Mouse (Mus musculus): ENCODE measurements around the gene Zfp334. TPM values are rescaled to one million over a fixed set of nuclear protein-coding genes. Genes with fewer than 3 reads are reported as not detected.

Gene Zfp334
- polyA plus RNA-seq, 1 experiment from 2014 or later: 10.4 TPM

- H3K9me3 ChIP-seq: no peaks in the 10 kb centered on the region
- no peaks in the 10 kb centered on the region for H3K36me3 ChIP-seq
- H3K4me2 ChIP-seq (replicated peaks): no peak overlapping the region
- 63% methylated on average over 9 of the region's 9 CpGs for WGBS
- H3K27me3 ChIP-seq: no peaks in the 10 kb centered on the region
- H3K27ac ChIP-seq: no peak overlapping the region
- no peak overlapping the region for H3K4me3 ChIP-seq
- H3K4me1 ChIP-seq: peaks cover 4% of the 10 kb centered on the region; the same call in 1 of the 2 replicates
- ATAC-seq (ENCODE audit: low FRiP score, low read depth): no peak
- no peak overlapping the region for H3K9ac ChIP-seq
These were observed 16.9 kb upstream of the Zfp334 start for GRCm38 (mm10) chr2:165404951-165405350.

DNA sequence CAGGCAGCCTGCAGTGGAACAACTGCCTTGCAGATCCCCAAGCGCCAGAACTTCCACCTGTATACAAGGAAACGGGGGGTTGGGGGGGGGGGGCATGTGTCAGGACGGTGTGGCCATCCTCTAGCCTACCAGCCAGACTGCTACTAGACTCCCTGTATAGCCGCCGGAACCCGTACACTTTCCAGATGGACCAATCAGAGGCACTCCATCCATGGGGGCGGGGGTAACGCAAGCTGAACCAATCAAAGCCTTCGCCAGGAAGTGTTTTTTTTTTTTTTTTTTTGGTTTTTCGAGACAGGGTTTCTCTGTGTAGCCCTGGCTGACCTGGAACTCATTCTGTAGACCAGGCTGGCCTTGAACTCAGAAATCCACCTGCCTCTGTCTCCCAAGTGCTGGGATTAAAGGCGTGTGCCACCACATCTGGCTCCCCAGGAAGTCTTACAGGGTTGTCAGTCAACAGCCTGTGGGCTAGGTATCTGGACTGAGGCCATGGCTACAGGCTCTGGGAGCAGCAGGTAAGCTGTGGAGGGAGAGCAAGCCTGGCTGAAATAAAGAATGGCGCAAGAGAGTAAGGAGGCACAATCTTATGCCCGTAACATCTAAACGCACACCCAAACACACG, 10.2 kb upstream of the Zfp334 start:
- H3K27me3 ChIP-seq: no peaks in the 10 kb centered on the region
- H3K4me1 ChIP-seq: peaks cover 16% of the 10 kb centered on the region
- no peak for ATAC-seq (ENCODE audit: low FRiP score, low read depth)
- no peak overlapping the region for H3K4me2 ChIP-seq (replicated peaks)
- WGBS: 59% methylated on average over 15 of the region's 15 CpGs
- no peaks in the 10 kb centered on the region for H3K9me3 ChIP-seq
- no peaks in the 10 kb centered on the region for H3K36me3 ChIP-seq
- H3K4me3 ChIP-seq: no peak overlapping the region
- no peak overlapping the region for H3K27ac ChIP-seq
- peak overlapping the region; percentile 13; the same call in 1 of the 2 replicates for H3K9ac ChIP-seq

GRCm38 (mm10) chr2:165397502-165398163, 9.6 kb upstream of the Zfp334 start:
- Histone ChIP-seq H3K4me2 (replicated peaks) (peak overlapping the region; percentile 21; the same call in 1 of the 2 replicates), H3K27me3 (no peaks in the 10 kb centered on the region), H3K27ac (peak overlapping the region; percentile 52; the same call in 1 of the 2 replicates), H3K9ac (peak overlapping the region; percentile 13; the same call in 1 of the 2 replicates), H3K9me3 (no peaks in the 10 kb centered on the region), H3K36me3 (no peaks in the 10 kb centered on the region), H3K4me3 (no peak overlapping the region), H3K4me1 (peaks cover 16% of the 10 kb centered on the region)
- WGBS: 70% methylated on average over 23 of the region's 23 CpGs
- ATAC-seq (ENCODE audit: low FRiP score, low read depth): no peak

- no peaks in the 10 kb centered on the region for H3K27me3 ChIP-seq
- H3K36me3 ChIP-seq: no peaks in the 10 kb centered on the region
- H3K4me2 ChIP-seq (replicated peaks): peak overlapping the region; percentile 21
- no peaks in the 10 kb centered on the region for H3K9me3 ChIP-seq
- ATAC-seq (ENCODE audit: low FRiP score, low read depth): peak; percentile 43
- peak overlapping the region; percentile 52; the same call in 1 of the 2 replicates for H3K27ac ChIP-seq
- H3K4me1 ChIP-seq: peaks cover 16% of the 10 kb centered on the region
- H3K9ac ChIP-seq: no peak overlapping the region
- WGBS: 34% methylated on average over 20 of the region's 20 CpGs
- no peak overlapping the region for H3K4me3 ChIP-seq
These were observed 8.9 kb upstream of the Zfp334 start for GRCm38 (mm10) chr2:165396831-165397501.

DNA sequence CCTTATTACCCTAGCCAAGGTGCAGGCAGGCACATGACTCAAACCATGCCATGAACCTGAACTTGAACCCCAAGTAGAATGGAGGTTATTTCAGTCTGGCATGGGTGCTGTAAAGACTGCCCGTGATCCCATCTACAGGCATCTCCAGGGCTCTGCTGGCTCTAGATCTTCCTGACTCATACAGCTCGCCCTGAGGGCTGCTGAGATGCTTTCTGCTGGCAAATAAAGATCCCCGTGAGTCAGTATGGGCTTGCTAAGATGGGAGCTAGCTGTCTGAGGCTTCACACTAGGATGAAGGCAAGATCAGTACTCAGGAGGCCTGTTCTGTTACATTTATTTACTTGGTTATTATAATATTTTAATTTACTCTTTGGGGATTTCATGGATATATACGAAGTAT, 4.1 kb upstream of the Zfp334 start:
- Histone ChIP-seq H3K27ac (no peak overlapping the region), H3K27me3 (no peaks in the 10 kb centered on the region), H3K4me3 (no peak overlapping the region), H3K4me2 (replicated peaks) (no peak overlapping the region), H3K4me1 (peaks cover 7% of the 10 kb centered on the region), H3K9ac (no peak overlapping the region), H3K9me3 (no peaks in the 10 kb centered on the region), H3K36me3 (no peaks in the 10 kb centered on the region)
- ATAC-seq (ENCODE audit: low FRiP score, low read depth): no peak
- 88% methylated on average over 4 of the region's 4 CpGs for WGBS

DNA sequence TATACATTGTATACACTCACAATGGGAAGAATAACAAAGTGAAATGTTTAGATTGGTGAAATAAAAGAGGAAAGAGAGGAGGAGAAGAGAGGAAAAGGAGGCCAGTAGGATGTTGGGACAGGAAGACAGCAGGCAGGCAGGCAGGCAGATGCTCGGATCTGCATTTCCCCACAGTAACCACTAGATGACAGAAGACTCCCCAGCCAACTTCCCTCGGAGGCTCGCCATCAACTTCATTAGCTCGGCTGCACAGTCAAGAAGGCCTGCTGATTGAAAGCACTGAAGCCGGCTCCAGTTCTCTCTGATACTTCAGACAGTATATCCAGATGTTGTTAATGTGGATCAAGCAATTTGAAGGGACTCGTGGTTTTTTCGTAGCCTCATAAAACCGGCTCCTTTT, 3.5 kb upstream of the Zfp334 start:
- Histone ChIP-seq H3K4me2 (replicated peaks) (no peak overlapping the region), H3K4me3 (no peak overlapping the region), H3K36me3 (peaks cover 3% of the 10 kb centered on the region), H3K27ac (no peak overlapping the region), H3K4me1 (peaks cover 6% of the 10 kb centered on the region), H3K9me3 (no peaks in the 10 kb centered on the region), H3K9ac (no peak overlapping the region), H3K27me3 (no peaks in the 10 kb centered on the region)
- no peak; the same call in 1 of the 2 replicates for ATAC-seq (ENCODE audit: low FRiP score, low read depth)
- WGBS: 10% methylated on average over 8 of the region's 8 CpGs

- 79% methylated on average over 6 of the region's 6 CpGs for WGBS
- H3K9ac ChIP-seq: no peak overlapping the region
- peaks cover 8% of the 10 kb centered on the region for H3K4me1 ChIP-seq
- no peak overlapping the region for H3K27ac ChIP-seq
- H3K27me3 ChIP-seq: no peaks in the 10 kb centered on the region
- no peak overlapping the region for H3K4me3 ChIP-seq
- no peak for ATAC-seq (ENCODE audit: low FRiP score, low read depth)
- H3K9me3 ChIP-seq: no peaks in the 10 kb centered on the region
- no peak overlapping the region for H3K4me2 ChIP-seq (replicated peaks)
- peaks cover 24% of the 10 kb centered on the region for H3K36me3 ChIP-seq
These were observed 1.4 kb upstream of the Zfp334 start for GRCm38 (mm10) chr2:165389299-165389952.

DNA sequence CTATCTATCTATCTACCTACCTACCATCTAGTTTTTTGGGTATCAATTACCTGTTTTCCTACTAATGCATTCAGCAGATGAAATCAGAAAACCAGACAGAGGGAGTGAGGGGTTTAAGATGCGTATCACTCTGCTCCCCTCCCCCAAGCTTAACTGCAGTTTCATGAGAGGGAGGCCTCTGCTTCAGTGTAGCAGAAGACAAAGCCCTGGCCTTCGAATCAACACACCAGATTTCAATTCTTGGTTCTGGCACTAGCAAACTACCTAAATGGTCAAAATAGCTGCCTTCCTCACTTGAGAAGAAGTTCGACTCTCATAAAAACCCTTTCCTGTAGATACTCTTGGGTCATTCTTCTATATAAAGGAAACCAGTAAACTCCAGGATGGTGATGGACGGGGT, 689 bp downstream of the Zfp334 start:
- Histone ChIP-seq H3K36me3 (peaks cover 44% of the 10 kb centered on the region), H3K9ac (peak overlapping the region; percentile 94), H3K27me3 (no peaks in the 10 kb centered on the region), H3K27ac (peak overlapping the region; percentile 77; the same call in 1 of the 2 replicates), H3K9me3 (no peaks in the 10 kb centered on the region), H3K4me3 (peak overlapping the region; percentile 83), H3K4me1 (peaks cover 8% of the 10 kb centered on the region), H3K4me2 (replicated peaks) (peak overlapping the region; percentile 82)
- 4% methylated on average over 4 of the region's 4 CpGs for WGBS
- no peak for ATAC-seq (ENCODE audit: low FRiP score, low read depth)

DNA sequence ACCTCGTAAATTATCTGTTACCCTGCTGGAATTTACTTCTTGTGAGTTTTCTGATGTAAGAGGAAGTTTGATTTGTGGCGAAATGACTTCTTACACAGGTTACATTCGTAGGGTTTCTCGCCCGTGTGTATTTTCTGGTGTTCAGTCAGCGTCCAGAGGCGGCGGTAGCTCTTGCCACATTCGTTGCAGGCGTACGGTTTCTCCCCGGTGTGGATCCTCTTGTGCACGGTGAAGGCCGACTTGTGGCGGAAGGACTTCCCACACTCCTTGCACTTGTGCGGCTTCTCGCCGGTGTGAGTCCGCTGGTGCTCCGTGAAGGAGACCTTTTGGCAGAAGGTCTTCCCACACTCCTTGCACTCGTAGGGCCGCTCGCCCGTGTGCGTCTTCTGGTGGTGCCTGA, 8.0 kb downstream of the Zfp334 start:
- Histone ChIP-seq H3K4me2 (replicated peaks) (no peak overlapping the region), H3K4me1 (no peaks in the 10 kb centered on the region), H3K27me3 (no peaks in the 10 kb centered on the region), H3K9me3 (peaks cover 23% of the 10 kb centered on the region), H3K9ac (no peak overlapping the region), H3K27ac (no peak overlapping the region), H3K36me3 (peaks cover 95% of the 10 kb centered on the region), H3K4me3 (no peak overlapping the region)
- ATAC-seq (ENCODE audit: low FRiP score, low read depth): no peak
- 95% methylated on average over 25 of the region's 25 CpGs for WGBS

DNA sequence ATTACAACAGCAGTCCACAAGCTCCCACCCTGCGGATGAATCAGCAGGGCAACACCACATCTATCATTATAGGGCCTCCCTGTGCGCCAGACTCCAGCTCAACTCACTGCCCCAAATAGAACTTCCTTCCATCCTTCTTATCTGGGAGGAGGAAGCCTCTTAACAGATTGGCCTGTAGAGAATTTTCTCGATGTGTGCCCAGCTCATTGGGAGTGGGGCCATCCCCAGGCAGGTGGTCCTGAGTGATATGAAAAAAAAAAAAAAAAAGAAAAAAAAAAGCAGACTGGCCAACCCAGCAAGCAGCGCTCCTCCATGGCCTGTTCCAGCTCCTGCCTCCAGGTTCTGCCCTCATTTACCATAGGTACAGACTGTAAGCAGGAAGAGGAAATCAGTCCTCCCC, 12.1 kb downstream of the Zfp334 start:
- H3K4me1 ChIP-seq: no peaks in the 10 kb centered on the region
- H3K27ac ChIP-seq: no peak overlapping the region
- peaks cover 12% of the 10 kb centered on the region for H3K9me3 ChIP-seq
- WGBS: 89% methylated on average over 4 of the region's 4 CpGs
- H3K9ac ChIP-seq: no peak overlapping the region
- no peaks in the 10 kb centered on the region for H3K27me3 ChIP-seq
- no peak overlapping the region for H3K4me2 ChIP-seq (replicated peaks)
- no peak for ATAC-seq (ENCODE audit: low FRiP score, low read depth)
- peaks cover 65% of the 10 kb centered on the region for H3K36me3 ChIP-seq
- H3K4me3 ChIP-seq: no peak overlapping the region

GRCm38 (mm10) chr2:165375478-165375877, 12.6 kb downstream of the Zfp334 start:
- no peak for ATAC-seq (ENCODE audit: low FRiP score, low read depth)
- H3K36me3 ChIP-seq: peaks cover 60% of the 10 kb centered on the region
- peaks cover 7% of the 10 kb centered on the region for H3K9me3 ChIP-seq
- 89% methylated on average over 5 of the region's 5 CpGs for WGBS
- H3K27ac ChIP-seq: no peak overlapping the region
- no peak overlapping the region for H3K4me2 ChIP-seq (replicated peaks)
- H3K4me3 ChIP-seq: no peak overlapping the region
- H3K27me3 ChIP-seq: no peaks in the 10 kb centered on the region
- no peak overlapping the region for H3K9ac ChIP-seq
- H3K4me1 ChIP-seq: no peaks in the 10 kb centered on the region

- Histone ChIP-seq H3K27ac (no peak overlapping the region), H3K27me3 (peaks cover 37% of the 10 kb centered on the region), H3K9me3 (no peaks in the 10 kb centered on the region), H3K4me3 (no peak overlapping the region), H3K36me3 (peaks cover 20% of the 10 kb centered on the region), H3K4me1 (peaks cover 16% of the 10 kb centered on the region), H3K4me2 (replicated peaks) (peak overlapping the region; percentile 23; the same call in 1 of the 2 replicates), H3K9ac (no peak overlapping the region)
- no peak for ATAC-seq (ENCODE audit: low FRiP score, low read depth)
- WGBS: 24% methylated on average over 3 of the region's 3 CpGs
These were observed 17.0 kb downstream of the Zfp334 start for GRCm38 (mm10) chr2:165371066-165371465.

Data from limb, embryonic 13.5 days (tissue).